ENCODE assay signal across 9 mouse cellular contexts in genomic region chr12:39957931-39958671, GRCm38 (mm10).
DNase-seq lines count a peak whose midpoint lies in the region; ATAC-seq lines count a peak whose summit lies in the region.
"Had no signal": no experiment of that assay in that cellular context is flagged by ENCODE, and none has a peak within 500 bp of the region (broad histone marks: within the 10 kb centered on the region; RNA-seq: fewer than 3 reads in every experiment).

No protein-coding gene starts in this region.

- H3K4me2 ChIP-seq in heart, embryonic 12.5 days = no peak overlapping the region

- H3K4me1 ChIP-seq in heart, embryonic 12.5 days (replicated peaks) = peaks cover 7% of the 10 kb centered on the region
- peaks cover 15% of the 10 kb centered on the region for H3K4me1 ChIP-seq in hindbrain, embryonic 10.5 days (replicated peaks)

- no peak overlapping the region for H3K27ac ChIP-seq in heart, embryonic 12.5 days (ENCODE audit: poor library complexity, severe bottlenecking)
- H3K27ac ChIP-seq in hindbrain, embryonic 10.5 days = peak overlapping the region; percentile 46; the same call in 1 of the 2 replicates

- no peak for ATAC-seq in heart, embryonic 12.5 days (ENCODE audit: insufficient number of reproducible peaks, low FRiP score)

- H3K36me3 ChIP-seq in heart, embryonic 12.5 days = no peaks in the 10 kb centered on the region
- H3K36me3 ChIP-seq in hindbrain, embryonic 10.5 days = no peaks in the 10 kb centered on the region

- H3K4me3 ChIP-seq in heart, embryonic 12.5 days = no peak overlapping the region
- no peak overlapping the region for H3K4me3 ChIP-seq in hindbrain, embryonic 10.5 days
- H3K4me3 ChIP-seq: erythroblast, embryonic 14.5 days had no signal

- no peaks in the 10 kb centered on the region for H3K27me3 ChIP-seq in heart, embryonic 12.5 days (replicated peaks)
- H3K27me3 ChIP-seq in hindbrain, embryonic 10.5 days (ENCODE audit: insufficient read depth, poor library complexity, severe bottlenecking) = no peaks in the 10 kb centered on the region

- 0 out of 2 replicates have a peak, but pooled peaks cover 5% of the 10 kb centered on the region for H3K9me3 ChIP-seq in heart, embryonic 12.5 days (replicated peaks)
- no peaks in the 10 kb centered on the region for H3K9me3 ChIP-seq in hindbrain, embryonic 10.5 days

- WGBS in heart, embryonic 12.5 days = 64% methylated on average over 8 of the region's 8 CpGs
- 72% methylated on average over 8 of the region's 8 CpGs for WGBS in hindbrain, embryonic 10.5 days

- H3K9ac ChIP-seq in heart, embryonic 12.5 days = no peak overlapping the region

- intact Hi-C loops in heart, postnatal 10 days (cut with DNase I) = loop anchor here (5.0 to 10.0 kb wide), 2 partner anchors 79 to 293 kb away; partner anchors contain the start of gene Arl4a
- intact Hi-C loops in left cerebral cortex, postnatal 25 days (cut with DNase I) = no loop called here

- peak; percentile 50 to 69 for DNase-seq in heart, postnatal 10 days
- peak; percentile 50 for DNase-seq in adrenal gland, postnatal 25 days
- no peak for DNase-seq in hindbrain, embryonic 10.5 days (ENCODE audit: low spot score)
- DNase-seq in layer of hippocampus, postnatal 14 days (ENCODE audit: low spot score in 2 of 2) = peak; percentile 71 to 91
- DNase-seq in c-Kit-positive CD71-positive TER-119-positive erythroid progenitor cells, embryonic 14.5 days (ENCODE audit: low spot score) = no peak
- no peak for DNase-seq in spleen, postnatal 4 days (ENCODE audit: low spot score in 2 of 2)
- no peak for DNase-seq in left cerebral cortex, postnatal 25 days (ENCODE audit: low spot score in 2 of 2)

Comparison
In these comparisons a context has a peak if more than half of its experiments do, and no peak if none do; other contexts are left out.
1. DNase-seq: peak in heart, postnatal 10 days (2 of 2), adrenal gland, postnatal 25 days (single experiment) and layer of hippocampus, postnatal 14 days (2 of 2); none in hindbrain, embryonic 10.5 days (single experiment), c-Kit-positive CD71-positive TER-119-positive erythroid progenitor cells, embryonic 14.5 days (single experiment), spleen, postnatal 4 days (0 of 2) and left cerebral cortex, postnatal 25 days (0 of 2).